Mouse (Mus musculus): ENCODE measurements around the gene Zfp109.

DNA sequence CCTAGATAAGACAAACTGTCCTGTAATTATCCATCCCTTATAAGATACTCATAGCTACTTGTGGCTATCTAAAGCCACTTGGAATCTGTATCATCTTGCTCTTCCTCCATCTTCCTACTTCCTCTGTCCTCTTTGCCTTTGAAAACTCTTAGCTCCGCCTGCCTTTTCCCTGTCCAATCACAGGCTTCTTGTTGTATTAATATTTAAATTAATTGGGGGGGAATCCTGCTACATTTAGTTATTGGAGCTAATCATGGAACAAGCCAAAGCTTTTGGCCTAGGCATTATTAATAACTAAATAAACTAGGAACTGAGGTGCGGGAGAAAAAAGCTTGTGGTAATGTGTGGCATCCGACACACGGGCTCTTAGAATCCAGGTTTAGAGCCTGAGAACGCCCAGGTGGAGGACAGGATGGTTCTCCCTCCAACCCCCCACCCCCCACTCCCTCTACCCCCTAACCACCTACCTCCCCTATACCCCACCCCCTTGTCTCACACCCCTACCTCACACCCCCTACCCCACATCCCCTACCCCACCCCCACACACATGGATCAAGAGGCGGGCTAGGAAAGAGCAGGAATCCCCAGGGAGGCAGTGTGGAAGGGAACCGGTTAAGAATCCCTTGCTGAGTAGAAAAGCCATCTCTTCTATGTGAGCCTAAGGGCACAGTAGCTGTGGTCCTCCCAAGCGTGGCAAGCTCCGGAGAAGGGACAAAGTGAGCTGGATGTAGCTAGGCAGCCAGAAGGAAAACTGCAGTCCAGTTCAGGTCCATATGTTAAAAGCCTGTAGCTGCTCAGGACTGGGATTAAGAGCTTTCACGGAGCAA, 42.9 kb upstream of the Zfp109 start:
- no peak for TF ChIP-seq CTCF (IDR thresholded peaks at IDR 0.05; ENCODE audit: insufficient read depth, low read depth, low read length)
- no peak for TF ChIP-seq POLR2A (IDR thresholded peaks at IDR 0.05; ENCODE audit: insufficient read depth, low read depth, low read length)
